Mouse (Mus musculus) olfactory bulb, adult 2 months (tissue): ENCODE measurements around the gene Cdk5.
A peak's percentile ranks its signal among the peaks of the same experiment; 100 is the strongest.

Experiments
- CTCF ChIP-seq: fragments of 200-500 bp; IDR thresholded peaks from 2 replicates; pipeline ENCODE4 v1.5.1; 2012; ENCODE audit warnings: low read depth, mild to moderate bottlenecking, low read length, moderate library complexity; ENCODE audit not compliant: insufficient read depth
- POLR2A ChIP-seq: fragments of 200-500 bp; IDR thresholded peaks from 2 replicates; pipeline ENCODE4 v1.6.1; 2012; ENCODE audit warnings: mild to moderate bottlenecking, low read depth, low read length, moderate library complexity; ENCODE audit not compliant: insufficient read depth

DNA sequence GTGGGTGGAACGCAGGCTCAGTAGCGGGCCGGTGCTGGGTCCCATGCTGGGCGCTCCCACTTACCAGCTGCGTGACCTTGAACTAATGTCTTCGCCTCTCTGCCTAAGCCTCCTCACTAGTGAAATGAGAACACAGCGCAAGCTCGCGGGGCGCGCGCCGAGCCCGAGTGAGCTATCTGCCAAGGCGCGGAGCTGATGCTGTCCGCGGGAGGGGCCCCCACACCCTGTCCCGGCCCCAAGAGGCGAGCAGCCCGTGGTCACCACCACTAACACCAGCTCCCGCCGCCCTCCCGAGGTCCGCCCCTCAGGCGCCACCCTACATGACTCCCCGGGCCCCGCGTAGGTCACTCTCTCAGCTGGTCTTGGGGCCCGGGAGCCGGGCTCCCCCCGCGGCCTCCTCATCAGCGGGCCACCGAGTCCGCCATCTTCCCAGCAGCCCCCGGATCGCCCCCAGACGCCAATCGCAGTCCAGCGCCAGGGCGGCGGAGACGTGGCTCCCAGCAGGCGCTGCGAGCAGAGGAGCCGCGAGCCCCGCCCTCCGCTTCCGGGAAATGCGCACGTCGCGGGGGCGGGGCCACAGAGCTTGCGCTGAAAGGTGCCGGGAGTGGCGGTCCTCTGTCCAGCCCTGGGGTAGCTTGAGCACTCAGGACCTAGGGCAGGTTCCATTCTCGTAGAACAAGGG, 21.6 kb upstream of the Cdk5 start, which contains the start of gene Fastk:
- TF ChIP-seq CTCF = no peak
- TF ChIP-seq POLR2A = peak; percentile 89
